Mouse (Mus musculus) liver, adult 2 months (tissue): ENCODE results near the gene Mtfmt.
A peak's percentile ranks its signal among the peaks of the same experiment; 100 is the strongest.

Experiments
- CTCF ChIP-seq: fragments of 200-500 bp; IDR thresholded peaks from 2 replicates; pipeline ENCODE4 v1.5.1; 2011; ENCODE audit warnings: low read depth, low read length, control low read depth
- POLR2A ChIP-seq: fragments of 200-500 bp; IDR thresholded peaks from 2 replicates; pipeline ENCODE4 v1.6.1; 2011; ENCODE audit warnings: low read length, control low read depth; ENCODE audit not compliant: insufficient read depth; ENCODE audit errors: extremely low read depth

DNA sequence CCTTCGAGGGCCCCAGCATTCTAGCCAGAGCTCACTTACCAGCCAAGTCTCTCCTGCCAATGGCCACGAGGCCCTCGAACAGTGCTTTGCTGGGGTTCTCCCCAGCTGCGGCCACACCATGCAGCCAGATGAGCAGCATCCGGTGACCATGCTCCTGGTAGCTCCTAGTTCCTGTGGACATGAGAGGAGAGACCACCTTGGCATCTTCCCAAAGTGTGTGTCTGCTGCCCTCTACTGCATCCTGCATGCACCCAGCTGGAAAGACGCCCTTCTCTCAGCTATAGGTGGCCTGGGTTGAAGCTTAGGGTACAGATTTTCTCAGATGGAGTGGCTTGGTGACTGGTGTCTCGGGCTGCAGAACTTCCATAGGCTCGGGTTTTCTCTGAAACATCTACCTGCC, 66.6 kb downstream of the Mtfmt start:
- TF ChIP-seq CTCF = peak; percentile 25; the same call in 1 of the 2 replicates
- no peak for TF ChIP-seq POLR2A
